Mouse (Mus musculus) heart, postnatal 14 days (tissue): ENCODE results near the gene Rbp1. TPM values are rescaled to one million over a fixed set of nuclear protein-coding genes. Genes with fewer than 3 reads are reported as not detected.

Experiments
- DNase-seq, 2 experiments: peaks; one replicate each; pipeline ENCODE4 v3.0.0; 2021 to 2022
- intact Hi-C: fragments of 180-260 bp; cut with DNase I; formaldehyde crosslinking; loops from one replicate; pipeline ENCODE4 v1.15.1; 2025
- long read RNA-seq, 2 experiments: library from polyadenylated mRNA; stranded (forward); transcript quantifications; one replicate each; pipeline ENCODE4 v2.0.0; 2021
- total RNA-seq, 2 experiments: library from RNA; stranded (reverse); gene quantifications; 2 replicates each; pipeline ENCODE4 v1.2.3; 2021

Rbp1 gene
- 1 to 10 TPM; 7.6 to 8.2 TPM for total RNA-seq
- long read RNA-seq, experiment 1, transcript Rbp1-201 (4 exons, 2,652 nt) = major isoform, 10 of 14 reads
- long read RNA-seq, experiment 1, partial matches to known transcripts = 4 of 14 reads
- long read RNA-seq, experiment 1, other reads (novel, unspliced or antisense) = 0 of 14 reads
- long read RNA-seq, experiment 2, transcript Rbp1-201 (4 exons, 2,652 nt) = major isoform, 12 of 15 reads
- long read RNA-seq, experiment 2, partial matches to known transcripts = 3 of 15 reads
- long read RNA-seq, experiment 2, other reads (novel, unspliced or antisense) = 0 of 15 reads

DNA sequence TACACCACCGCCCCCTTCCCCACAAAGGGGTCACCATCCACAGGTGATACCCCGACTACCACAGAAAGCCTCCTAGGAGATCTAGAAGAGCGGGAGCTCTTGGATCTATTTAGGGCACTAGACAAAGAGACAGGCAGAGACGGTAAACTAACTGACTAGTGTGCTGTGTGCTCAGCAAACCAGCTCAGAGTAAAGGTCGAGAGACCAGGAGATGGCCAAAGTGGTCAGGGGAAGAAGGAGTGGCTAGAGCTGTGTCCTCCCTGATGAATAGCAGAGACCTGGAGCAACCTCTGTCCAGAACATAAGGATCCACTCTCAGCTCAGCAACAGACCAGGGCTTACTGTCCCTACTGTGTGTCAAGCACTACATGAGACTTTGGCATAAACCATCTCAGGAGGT, at the start of gene Rbp1:
Gene Rbp1 (plus strand): TSS at position 306 of the 400 bp plus-strand sequence.
- intact Hi-C loops = no loop called here
- no peak for DNase-seq

DNA sequence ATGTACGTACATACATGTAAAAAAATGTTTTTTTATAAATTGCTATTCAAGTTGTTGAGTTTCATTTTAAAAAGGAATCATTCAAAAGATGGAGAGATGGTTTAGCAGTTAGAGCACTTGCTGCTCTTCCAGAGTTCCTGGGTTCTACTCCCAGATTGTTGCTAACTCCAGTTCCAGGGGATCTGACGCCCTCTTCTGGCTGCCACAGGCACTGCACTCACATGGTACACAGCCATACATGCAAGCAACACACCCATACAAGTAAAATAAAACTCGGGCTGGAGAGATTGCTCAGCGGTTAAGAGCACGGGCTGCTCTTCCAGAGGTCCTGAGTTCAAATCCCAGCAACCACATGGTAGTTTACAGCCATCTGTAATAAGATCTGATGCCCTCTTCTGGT, 49.4 kb upstream of the Rbp1 start:
- intact Hi-C loops = no loop called here
- DNase-seq = no peak

DNA sequence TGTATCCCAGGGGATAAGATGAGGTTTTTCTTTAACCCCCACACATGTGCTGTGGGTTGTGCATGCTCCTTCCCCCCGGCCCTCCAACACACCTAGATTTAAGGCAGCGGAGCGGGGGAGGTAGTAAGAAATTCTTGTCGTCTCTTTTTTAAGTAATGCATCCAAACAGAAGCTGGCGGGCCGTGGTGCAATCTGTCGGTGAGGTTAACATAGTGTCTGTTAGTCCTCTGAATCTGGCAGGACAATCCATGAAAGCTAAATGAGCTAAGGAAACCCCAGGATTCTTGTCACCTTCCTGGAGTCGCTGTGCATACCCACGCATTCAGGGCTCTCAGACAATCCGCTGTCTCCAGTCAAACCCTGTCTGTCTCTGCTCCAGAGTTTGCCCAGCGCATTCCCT, 47.9 kb upstream of the Rbp1 start:
- intact Hi-C loops = no loop called here
- DNase-seq = no peak

DNA sequence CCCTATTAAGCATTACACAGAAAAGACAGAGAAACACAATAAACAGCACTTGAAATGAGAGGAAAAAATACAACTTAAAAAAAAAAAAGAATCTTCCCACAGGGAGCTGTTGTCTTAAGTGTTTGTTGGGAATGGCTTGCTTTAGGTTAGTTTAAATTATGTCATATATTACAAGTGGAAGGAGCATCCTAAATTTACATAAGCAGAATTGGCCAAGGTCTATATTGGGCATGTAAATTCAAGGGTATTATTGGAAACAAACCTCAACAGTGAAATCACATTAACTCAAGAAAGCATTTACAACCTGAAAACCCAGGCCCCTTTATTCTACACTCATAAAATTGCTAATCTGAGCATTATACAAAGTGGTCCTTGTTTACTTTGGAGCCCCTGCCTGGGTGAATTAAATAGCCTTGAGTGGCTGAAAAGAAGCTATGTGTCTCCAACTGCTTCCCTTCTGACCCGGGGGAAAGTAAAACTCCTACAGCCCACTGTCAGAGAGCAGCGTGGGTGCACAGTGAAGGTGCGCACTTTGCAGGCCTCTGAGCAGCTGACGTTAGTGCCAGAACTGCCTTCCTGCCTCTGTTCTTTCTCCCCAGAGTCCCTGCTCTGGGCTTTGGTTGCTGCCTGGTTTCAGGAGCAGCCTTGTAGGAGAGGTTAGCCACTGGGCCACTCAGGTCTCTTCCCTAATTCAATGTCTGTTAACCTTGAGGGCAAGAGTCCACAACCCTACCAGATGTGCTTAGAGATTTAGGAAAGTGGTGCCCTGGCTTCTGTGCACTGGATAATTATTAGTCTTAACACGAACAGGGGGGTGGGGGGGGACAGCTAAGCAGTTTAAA, 47.2 kb upstream of the Rbp1 start:
- DNase-seq = no peak
- intact Hi-C loops = no loop called here

DNA sequence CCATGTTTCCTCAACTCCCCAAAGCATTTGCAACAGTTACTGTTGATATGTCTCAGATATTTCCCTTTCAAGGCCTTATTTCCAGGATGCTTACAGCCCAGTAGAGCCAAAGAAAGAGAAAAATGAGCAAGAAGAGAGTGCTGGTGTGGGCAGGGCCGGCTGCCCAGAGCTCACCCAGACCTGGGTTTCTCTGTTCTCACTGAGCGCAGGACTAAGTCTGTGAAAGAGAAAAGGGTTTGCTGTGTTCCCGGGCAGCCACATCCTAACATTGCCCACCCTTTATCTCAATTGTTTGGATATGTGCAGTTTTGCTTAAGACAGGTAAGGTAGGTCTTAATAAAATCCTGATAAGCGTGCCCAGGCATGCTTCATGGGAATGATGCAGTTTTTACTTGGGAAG, 43.0 kb upstream of the Rbp1 start:
- DNase-seq = no peak
- intact Hi-C loops = no loop called here

DNA sequence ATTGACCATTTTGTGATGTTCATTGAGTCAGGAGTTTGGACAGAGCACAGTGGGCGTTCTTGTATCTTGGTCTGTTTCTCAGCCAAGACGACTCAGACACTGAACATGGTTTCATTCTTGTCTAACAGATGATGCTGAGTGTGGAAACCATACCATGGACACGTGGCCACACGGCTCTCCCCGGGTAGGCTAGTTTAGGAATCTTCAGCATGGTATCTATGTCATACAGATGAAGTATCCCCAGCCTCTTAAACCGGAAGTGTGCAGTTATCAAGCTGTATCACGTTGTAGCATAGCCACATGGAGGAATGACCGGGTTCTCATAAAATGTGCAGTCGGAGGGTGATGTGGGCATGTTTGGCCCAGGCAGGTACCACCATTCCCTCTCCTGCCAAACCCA, 42.2 kb upstream of the Rbp1 start:
- DNase-seq = no peak
- intact Hi-C loops = no loop called here

DNA sequence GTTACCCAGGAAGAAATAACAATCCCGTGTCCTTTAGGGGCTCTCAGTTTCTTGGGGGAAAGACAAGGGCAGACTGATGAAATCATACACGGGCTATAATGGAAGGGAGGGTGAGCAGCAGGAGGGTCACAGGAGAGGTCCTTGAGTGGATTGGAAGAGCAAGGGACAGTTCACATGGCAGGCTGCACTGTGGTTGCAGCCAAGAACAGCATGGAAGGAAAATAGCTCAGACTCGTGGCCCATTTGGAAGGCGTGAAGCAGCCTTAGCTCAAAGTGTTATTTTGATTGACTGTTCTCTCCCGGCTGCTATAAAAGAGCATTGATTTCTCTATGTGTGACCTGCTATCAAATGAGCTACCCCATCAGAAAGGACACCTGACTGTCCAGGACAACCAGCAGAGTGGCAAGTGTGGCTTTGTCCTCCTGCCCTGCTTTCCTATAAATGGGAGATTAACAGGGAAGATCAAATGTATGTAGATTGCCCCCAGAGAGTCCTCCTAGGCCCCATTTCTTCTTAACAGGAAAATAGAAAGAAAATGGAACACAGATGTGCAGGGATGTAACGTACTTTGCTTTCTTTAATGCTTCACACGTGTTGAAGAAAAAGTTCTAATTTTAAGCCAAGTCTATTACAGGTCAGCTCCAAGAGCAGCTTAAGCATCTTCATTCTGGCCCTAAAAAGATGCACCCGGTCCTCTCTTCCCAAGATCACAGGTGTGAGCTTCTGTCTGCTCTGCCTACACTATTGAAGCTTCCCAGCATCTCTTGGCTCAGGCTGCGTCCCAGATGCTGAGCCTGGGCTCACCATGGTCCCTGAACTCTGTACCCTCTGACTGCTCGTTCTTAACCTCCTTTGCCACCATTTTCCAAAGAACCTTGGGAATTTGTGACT, 34.8 kb upstream of the Rbp1 start:
- DNase-seq = no peak
- intact Hi-C loops = no loop called here

DNA sequence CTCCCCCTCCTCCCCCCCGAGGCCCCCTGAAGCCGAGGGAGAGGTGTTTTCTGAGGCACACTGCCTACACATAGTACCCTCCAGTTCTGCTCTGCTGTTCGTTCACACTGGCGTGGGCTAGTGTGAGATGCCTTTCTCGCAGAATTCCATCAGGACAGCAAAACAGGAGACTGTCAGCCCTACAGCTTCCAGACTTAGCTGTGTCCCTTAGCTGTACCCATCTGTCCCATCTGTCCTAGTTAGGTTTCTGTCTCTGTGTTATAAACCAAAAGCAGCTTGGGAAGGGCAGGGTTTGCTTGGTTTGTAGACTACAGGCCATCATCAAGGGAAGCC, 34.2 kb upstream of the Rbp1 start:
- no peak for DNase-seq
- intact Hi-C loops = no loop called here

DNA sequence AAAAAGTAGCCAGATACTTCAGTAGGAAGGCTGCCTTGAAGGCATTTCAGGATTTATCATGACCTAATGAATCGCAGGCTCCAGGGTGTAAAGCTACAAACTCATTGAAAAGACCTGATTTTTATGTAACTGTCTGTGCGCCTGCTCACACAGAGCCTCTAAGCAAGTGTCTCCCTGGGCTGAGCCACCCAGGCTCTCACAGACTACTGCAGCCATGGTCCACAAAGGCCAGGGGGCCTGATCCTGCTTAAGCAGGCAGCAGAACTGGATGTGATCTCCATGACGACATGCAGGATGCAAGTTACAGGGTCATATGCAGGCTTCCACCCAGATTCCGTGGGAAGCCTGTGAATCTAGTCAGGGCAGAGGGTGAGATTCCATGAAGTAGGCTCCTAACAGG, 29.3 kb upstream of the Rbp1 start:
- DNase-seq = no peak
- intact Hi-C loops = no loop called here

DNA sequence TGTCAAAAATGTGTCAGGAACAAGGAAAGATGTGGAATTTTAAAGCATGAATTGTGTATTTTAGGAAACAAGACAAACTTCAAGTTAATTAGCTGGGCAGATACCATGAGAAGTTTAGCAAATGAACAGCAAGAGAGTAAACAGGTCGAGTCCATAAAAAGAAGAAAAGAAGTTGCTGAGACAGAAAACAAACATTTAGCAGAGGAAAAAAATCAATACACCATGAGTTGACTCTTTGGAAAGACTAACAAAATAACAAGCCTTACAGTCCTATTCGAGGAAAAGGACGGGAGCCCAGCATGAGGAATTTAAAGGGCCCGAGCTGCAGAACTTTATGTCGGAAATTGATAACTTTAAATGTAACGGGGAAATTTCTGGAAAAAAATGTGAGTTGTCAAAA, 25.6 kb upstream of the Rbp1 start:
- no peak for DNase-seq
- intact Hi-C loops = no loop called here

DNA sequence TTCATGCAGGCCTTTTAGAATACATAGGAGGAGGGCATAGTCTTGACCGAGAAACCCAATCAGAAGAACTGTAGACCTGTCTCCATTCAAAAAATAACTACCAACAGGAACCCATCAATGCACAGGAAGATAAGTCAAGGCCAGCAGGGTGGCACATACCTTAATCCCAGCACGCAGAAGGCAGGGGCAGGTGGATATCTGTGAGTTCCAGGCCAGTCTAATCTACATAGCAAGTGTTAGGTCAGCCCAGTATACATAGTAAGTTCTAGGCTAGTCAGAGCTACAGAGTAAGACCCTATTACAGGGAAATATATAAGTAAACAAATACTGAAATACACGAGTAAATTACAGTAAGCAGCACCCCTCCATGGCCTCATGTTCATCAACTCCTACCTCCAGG, 24.9 kb upstream of the Rbp1 start:
- no peak for DNase-seq
- intact Hi-C loops = no loop called here

DNA sequence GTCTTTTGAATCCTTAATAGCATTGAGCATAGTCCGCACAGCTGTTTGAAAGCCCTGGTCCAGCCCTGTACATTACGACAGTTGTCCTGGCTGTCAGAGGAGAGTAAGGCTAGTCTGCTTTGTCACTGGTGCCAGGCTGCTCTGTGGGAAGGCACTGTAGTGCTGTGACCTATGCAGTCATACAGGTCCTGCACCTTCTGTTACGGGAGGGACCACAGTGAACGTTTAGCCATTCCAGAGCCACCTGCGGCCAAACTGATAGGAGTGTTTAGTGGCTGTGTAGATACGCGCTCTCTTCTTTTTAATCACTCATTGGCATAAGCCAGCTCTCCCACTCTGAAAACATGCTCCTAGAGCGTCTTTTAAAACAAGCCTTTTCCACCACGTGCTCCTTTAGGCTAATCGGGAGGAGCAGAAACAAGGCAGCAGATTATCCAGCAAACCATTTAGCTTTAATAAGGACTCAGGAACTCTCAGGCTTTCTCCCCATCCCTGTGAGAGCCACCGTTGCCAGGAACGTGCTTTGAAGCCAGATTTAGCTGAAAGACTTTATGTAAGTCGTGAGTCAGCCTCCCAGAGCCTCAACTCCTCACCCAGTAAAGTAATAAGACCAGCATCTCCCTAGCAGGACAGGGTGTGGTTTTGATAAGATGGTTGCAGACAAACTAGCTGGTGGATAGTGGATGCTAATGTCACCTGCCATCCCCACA, 22.4 kb upstream of the Rbp1 start:
- DNase-seq = no peak
- intact Hi-C loops = no loop called here

DNA sequence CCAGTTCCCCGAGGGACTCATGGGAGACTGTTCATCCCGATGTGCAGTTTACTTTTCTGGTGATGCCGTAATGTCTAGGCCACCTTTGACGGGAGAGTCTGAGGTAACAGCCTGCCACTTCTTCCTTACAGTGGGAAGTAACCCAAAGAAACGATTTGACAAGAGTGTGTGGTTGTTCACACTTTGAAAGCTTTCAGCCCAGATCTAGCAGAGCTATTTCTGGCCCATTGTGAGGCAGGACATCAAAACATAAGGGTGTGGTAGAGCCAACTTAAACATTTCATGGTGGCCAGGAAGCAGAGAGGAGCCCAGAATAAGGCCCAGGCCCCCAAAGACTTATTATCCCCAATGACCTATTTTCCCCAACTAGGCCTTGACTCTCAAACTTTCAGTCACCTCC, 21.1 kb upstream of the Rbp1 start:
- intact Hi-C loops = no loop called here
- DNase-seq = no peak

DNA sequence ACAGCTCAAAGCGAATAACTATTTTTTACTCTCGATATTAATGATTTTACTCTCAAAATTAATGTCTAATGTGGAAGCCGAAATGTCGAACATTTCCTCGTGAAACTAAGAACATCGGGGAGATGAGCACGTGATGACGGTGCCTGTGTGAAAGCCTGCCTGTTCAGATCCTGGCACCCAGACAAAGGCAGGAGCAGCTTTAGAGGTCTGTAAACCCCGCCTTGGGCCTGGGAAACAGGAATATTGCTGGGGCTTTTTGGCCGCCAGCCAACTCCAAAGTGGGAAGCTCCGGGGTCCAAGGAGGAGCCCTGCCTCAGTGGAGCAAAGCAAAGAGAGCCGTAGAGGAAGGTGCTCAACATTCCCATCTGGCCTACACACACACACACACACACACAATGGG, 15.0 kb upstream of the Rbp1 start:
- DNase-seq = no peak
- intact Hi-C loops = loop anchor here (2.0 kb wide), 1 partner anchor 131 kb away; no protein-coding TSS in a partner anchor

DNA sequence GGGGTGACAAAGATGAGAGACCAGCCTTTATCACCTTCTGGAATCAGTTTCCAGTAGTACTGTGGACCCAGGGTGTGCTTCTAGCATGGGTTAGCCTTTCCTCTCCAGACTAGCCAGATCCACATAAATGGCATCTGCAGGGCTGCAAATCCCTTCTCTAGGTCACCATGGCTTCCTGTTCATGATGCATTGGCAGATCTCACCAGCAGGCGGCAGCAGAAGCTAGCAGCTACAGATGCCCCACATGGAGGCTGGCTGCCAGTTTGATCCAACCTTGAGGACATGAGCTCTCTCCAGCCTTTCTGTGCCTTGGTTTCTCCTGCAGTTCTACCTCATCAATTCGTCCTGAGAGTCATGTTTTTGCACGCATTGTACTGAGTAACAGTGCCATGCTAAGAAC, 13.6 kb upstream of the Rbp1 start:
- DNase-seq = peak; percentile 65 to 80
- intact Hi-C loops = loop anchor here (2.0 kb wide), 1 partner anchor 130 kb away; no protein-coding TSS in a partner anchor

DNA sequence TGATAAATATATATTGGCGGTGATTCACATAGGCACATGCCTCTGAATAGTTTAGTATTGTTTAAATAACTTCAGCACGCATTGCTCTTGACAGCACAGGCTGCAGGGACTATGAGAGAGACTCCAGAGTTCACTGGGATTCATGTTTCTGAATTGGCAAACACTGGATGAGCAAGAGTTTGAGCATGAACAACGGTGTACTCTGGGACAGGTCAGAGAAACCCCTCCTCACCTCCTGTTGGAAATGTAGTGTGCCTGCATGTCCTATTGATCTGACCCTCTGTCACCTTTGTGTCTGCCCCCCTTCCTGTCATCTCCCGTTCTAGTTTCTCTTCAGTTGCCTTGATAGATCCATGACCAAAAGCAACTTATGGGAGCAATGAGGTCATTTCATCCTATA, 7.3 kb upstream of the Rbp1 start:
- no peak for DNase-seq
- intact Hi-C loops = no loop called here

DNA sequence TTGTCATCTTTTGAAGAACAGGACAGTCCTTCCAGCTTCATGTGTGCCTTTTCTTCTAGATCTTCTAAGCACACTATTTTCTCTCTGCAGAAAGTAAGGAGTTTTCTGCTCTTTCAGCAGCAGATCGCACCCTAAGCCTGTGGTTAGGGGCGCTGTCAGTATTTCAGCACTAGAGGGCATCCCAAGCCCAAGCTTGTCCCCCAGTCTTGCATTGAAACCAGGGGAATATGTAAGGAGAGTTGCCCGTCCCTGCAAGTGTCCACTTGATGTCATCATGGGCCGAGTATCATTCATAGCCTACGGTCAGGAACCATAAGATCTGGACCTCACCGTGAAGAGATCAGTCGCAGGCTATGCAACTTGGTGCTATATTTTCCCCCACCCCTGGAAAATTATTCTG, 4.8 kb upstream of the Rbp1 start:
- peak; percentile 25 to 48 for DNase-seq
- intact Hi-C loops = loop anchor here (2.0 kb wide), 1 partner anchor 121 kb away; no protein-coding TSS in a partner anchor

DNA sequence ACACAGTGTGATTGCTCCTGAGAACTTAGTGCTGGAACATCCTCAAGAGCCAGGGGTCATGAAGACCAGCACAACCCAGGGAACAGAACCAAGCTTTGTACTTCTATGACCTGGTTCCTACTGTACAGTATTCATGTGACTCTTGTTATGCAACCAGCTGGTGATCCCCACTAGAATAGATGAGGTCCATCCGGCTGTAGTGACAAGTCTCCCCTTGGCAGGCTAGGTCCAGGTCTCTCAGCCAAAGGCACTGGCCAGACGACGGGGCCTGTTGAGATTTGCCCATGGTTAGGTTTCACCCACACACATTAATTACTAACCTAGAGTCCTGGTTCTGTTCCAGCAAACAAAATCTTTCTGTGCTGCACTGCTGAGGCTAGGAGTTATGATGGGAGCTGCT, 4.4 kb upstream of the Rbp1 start:
- no peak for DNase-seq
- intact Hi-C loops = loop anchor here (2.0 kb wide), 1 partner anchor 120 kb away; no protein-coding TSS in a partner anchor

DNA sequence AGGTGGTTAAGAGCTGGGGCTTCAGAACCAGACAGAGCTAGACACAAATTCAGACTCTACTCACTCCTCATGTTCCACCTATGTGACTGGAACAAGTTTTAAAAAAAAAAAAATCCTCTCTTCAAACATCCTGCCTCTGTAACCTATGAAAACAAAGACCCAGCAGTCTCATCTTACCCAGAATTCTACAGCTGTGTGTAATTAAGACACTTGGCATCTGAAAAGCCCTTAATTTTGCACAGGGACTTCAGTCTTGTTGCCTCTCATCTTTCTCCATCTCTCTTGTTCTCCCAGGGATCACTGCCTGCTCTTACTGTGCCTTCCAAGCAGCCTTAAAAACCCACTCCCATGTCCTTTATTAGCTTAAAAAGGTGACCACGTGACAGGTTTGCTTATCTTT, 2.1 kb upstream of the Rbp1 start:
- intact Hi-C loops = no loop called here
- no peak for DNase-seq

DNA sequence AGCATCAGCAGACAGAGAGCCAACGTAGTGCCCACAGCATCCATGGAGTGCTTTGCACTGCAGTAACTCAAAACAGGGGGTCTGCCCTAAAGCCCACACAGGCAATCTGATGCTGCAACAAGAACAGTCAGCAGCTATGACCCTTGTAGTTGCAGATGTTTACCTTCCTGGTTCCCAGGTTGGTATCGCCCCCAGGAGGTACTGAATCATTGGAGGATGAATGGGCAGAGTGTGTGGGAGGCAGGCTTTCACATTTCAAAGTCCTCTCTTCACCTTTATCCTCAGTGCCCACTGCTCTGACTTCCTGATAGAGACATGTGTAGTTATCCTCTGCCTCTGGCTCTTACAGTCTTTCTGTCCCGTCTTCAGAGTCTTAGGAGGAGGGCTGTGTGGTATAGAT, 858 bp upstream of the Rbp1 start:
- intact Hi-C loops = no loop called here

More for the DNA sequence above, 858 bp upstream of the Rbp1 start:
- no peak for DNase-seq
